Mouse (Mus musculus): ENCODE results near the gene Milr1. TPM values are rescaled to one million over a fixed set of nuclear protein-coding genes. Genes with fewer than 3 reads are reported as not detected.

The Milr1 gene
- polyA plus RNA-seq, 1 experiment from 2014 or later: 2.0 TPM

DNA sequence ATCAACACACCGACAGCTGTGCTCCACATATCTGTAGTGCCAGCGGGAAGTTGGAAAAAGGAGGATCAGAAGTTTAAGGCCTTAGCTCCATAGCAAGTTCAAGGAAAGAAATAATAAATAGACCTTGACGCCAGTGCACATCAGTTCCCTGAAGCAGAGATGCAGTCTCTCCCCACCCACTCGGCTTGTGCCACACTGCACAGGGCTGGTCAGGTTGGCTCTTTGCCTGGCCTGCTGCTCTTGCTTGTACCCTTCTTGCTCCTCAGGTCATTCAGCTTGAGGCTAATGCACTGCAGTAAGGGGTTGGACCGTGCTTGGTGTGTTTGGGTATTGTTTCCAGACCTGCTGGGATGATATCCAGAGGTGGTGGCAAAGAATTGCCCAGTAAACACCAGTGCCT, 9.5 kb downstream of the Milr1 start:
- 97% methylated on average over 5 of the region's 5 CpGs for WGBS
- Histone ChIP-seq H3K9me3 (ENCODE audit: control insufficient read depth, low read length) (no peaks in the 10 kb centered on the region), H3K4me3 (ENCODE audit: low read depth, low read length) (no peak overlapping the region), H3K36me3 (ENCODE audit: control insufficient read depth, insufficient read depth, low read length) (no peaks in the 10 kb centered on the region), H3K4me2 (replicated peaks; ENCODE audit: low read depth, low read length) (no peak overlapping the region), H3K27me3 (ENCODE audit: control insufficient read depth, insufficient read depth, low read length) (no peaks in the 10 kb centered on the region), H3K4me1 (replicated peaks; ENCODE audit: control insufficient read depth, insufficient read depth, low read length) (no peaks in the 10 kb centered on the region), H3K9ac (ENCODE audit: low read depth, low read length) (no peak overlapping the region), H3K27ac (ENCODE audit: low read depth, low read length) (no peak overlapping the region)
- ATAC-seq (ENCODE audit: low FRiP score): no peak
- no peak for DNase-seq (ENCODE audit: low spot score)

GRCm38 (mm10) chr11:106762139-106762799, 11.2 kb downstream of the Milr1 start:
- DNase-seq (ENCODE audit: low spot score) (no peak), ATAC-seq (ENCODE audit: low FRiP score) (no peak)
- no peaks in the 10 kb centered on the region for H3K9me3 ChIP-seq (ENCODE audit: control insufficient read depth, low read length)
- no peaks in the 10 kb centered on the region for H3K27me3 ChIP-seq (ENCODE audit: control insufficient read depth, insufficient read depth, low read length)
- 43% methylated on average over 5 of the region's 5 CpGs for WGBS
- H3K9ac ChIP-seq (ENCODE audit: low read depth, low read length): no peak overlapping the region
- H3K27ac ChIP-seq (ENCODE audit: low read depth, low read length): peak overlapping the region; percentile 37; the same call in 1 of the 2 replicates
- H3K4me2 ChIP-seq (replicated peaks; ENCODE audit: low read depth, low read length): no peak overlapping the region
- no peaks in the 10 kb centered on the region for H3K4me1 ChIP-seq (replicated peaks; ENCODE audit: control insufficient read depth, insufficient read depth, low read length)
- no peaks in the 10 kb centered on the region for H3K36me3 ChIP-seq (ENCODE audit: control insufficient read depth, insufficient read depth, low read length)
- no peak overlapping the region for H3K4me3 ChIP-seq (ENCODE audit: low read depth, low read length)

GRCm38 (mm10) chr11:106762800-106763185, 11.8 kb downstream of the Milr1 start:
- 76% methylated on average over 9 of the region's 9 CpGs for WGBS
- no peaks in the 10 kb centered on the region for H3K9me3 ChIP-seq (ENCODE audit: control insufficient read depth, low read length)
- H3K36me3 ChIP-seq (ENCODE audit: control insufficient read depth, insufficient read depth, low read length): no peaks in the 10 kb centered on the region; the same call in 1 of the 2 replicates
- H3K4me1 ChIP-seq (replicated peaks; ENCODE audit: control insufficient read depth, insufficient read depth, low read length): no peaks in the 10 kb centered on the region
- H3K9ac ChIP-seq (ENCODE audit: low read depth, low read length): no peak overlapping the region
- DNase-seq (ENCODE audit: low spot score): no peak
- no peak overlapping the region for H3K4me3 ChIP-seq (ENCODE audit: low read depth, low read length)
- 0 out of 2 replicates have a peak overlapping the region, but pooled peaks have one; percentile 14 for H3K27ac ChIP-seq (ENCODE audit: low read depth, low read length)
- no peaks in the 10 kb centered on the region for H3K27me3 ChIP-seq (ENCODE audit: control insufficient read depth, insufficient read depth, low read length)
- no peak overlapping the region for H3K4me2 ChIP-seq (replicated peaks; ENCODE audit: low read depth, low read length)
- ATAC-seq (ENCODE audit: low FRiP score): no peak

- ATAC-seq (ENCODE audit: low FRiP score): no peak
- 93% methylated on average over 4 of the region's 4 CpGs for WGBS
- peaks cover 6% of the 10 kb centered on the region for H3K36me3 ChIP-seq (ENCODE audit: control insufficient read depth, insufficient read depth, low read length)
Measured at GRCm38 (mm10) chr11:106766611-106767162, 15.7 kb downstream of the Milr1 start.

GRCm38 (mm10) chr11:106767516-106767915, 16.5 kb downstream of the Milr1 start:
- Histone ChIP-seq H3K4me3 (ENCODE audit: low read depth, low read length) (no peak overlapping the region), H3K9ac (ENCODE audit: low read depth, low read length) (no peak overlapping the region), H3K9me3 (ENCODE audit: control insufficient read depth, low read length) (no peaks in the 10 kb centered on the region), H3K27ac (ENCODE audit: low read depth, low read length) (no peak overlapping the region), H3K4me2 (replicated peaks; ENCODE audit: low read depth, low read length) (no peak overlapping the region), H3K27me3 (ENCODE audit: control insufficient read depth, insufficient read depth, low read length) (no peaks in the 10 kb centered on the region), H3K4me1 (replicated peaks; ENCODE audit: control insufficient read depth, insufficient read depth, low read length) (no peaks in the 10 kb centered on the region), H3K36me3 (ENCODE audit: control insufficient read depth, insufficient read depth, low read length) (peaks cover 6% of the 10 kb centered on the region)
- WGBS: 91% methylated on average over 4 of the region's 4 CpGs
- no peak for DNase-seq (ENCODE audit: low spot score)
- no peak for ATAC-seq (ENCODE audit: low FRiP score)

More at GRCm38 (mm10) chr11:106766611-106767162, 15.7 kb downstream of the Milr1 start:
- no peaks in the 10 kb centered on the region for H3K9me3 ChIP-seq (ENCODE audit: control insufficient read depth, low read length)
- no peak overlapping the region for H3K27ac ChIP-seq (ENCODE audit: low read depth, low read length)
- H3K9ac ChIP-seq (ENCODE audit: low read depth, low read length): no peak overlapping the region
- no peaks in the 10 kb centered on the region for H3K27me3 ChIP-seq (ENCODE audit: control insufficient read depth, insufficient read depth, low read length)
- H3K4me1 ChIP-seq (replicated peaks; ENCODE audit: control insufficient read depth, insufficient read depth, low read length): no peaks in the 10 kb centered on the region
- H3K4me3 ChIP-seq (ENCODE audit: low read depth, low read length): no peak overlapping the region
- no peak overlapping the region for H3K4me2 ChIP-seq (replicated peaks; ENCODE audit: low read depth, low read length)
- DNase-seq (ENCODE audit: low spot score): no peak

DNA sequence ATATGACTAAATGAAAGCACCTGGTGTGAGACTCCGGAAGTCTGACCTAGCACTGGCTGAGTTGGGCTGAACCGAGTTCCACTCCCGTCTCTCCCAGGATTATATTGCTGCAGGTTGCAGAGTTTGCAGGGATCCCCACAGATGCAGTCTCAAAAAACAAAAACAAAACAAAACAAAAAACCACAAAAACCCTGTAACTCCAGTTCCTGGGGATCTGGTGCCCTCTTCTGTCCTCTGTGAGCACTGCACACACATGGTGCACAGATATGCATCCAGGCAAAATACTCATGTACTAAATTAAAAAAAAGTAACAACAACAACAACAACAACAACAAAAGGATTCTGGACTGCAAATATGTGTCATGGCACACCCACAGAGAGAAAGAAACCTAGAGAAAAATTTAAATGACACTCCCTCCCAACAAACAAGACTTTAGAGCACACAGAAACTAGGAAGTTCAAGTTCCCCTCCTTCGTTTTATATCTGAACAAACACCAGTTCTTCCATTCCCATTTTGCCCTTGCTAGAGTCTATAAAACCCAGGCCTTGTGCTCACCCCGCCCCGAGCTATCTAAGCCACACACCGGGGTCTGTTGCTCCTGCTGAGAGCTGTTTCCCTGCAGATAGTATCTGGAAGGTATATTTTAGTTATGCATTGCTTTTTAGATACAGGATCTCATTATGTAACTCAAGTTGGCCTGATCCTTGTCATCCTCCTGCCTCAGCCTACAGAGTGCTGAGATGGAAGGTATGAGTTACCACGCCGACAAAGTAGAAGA, 19.4 kb downstream of the Milr1 start:
- ATAC-seq (ENCODE audit: low FRiP score) (no peak), DNase-seq (ENCODE audit: low spot score) (no peak)
- Histone ChIP-seq H3K9ac (ENCODE audit: low read depth, low read length) (no peak overlapping the region), H3K36me3 (ENCODE audit: control insufficient read depth, insufficient read depth, low read length) (peaks cover 11% of the 10 kb centered on the region), H3K4me2 (replicated peaks; ENCODE audit: low read depth, low read length) (no peak overlapping the region), H3K4me3 (ENCODE audit: low read depth, low read length) (no peak overlapping the region), H3K9me3 (ENCODE audit: control insufficient read depth, low read length) (no peaks in the 10 kb centered on the region), H3K4me1 (replicated peaks; ENCODE audit: control insufficient read depth, insufficient read depth, low read length) (no peaks in the 10 kb centered on the region), H3K27me3 (ENCODE audit: control insufficient read depth, insufficient read depth, low read length) (no peaks in the 10 kb centered on the region), H3K27ac (ENCODE audit: low read depth, low read length) (no peak overlapping the region)
- 95% methylated on average over 9 of the region's 9 CpGs for WGBS

- H3K4me2 ChIP-seq (replicated peaks; ENCODE audit: low read depth, low read length): no peak overlapping the region
- H3K27ac ChIP-seq (ENCODE audit: low read depth, low read length): no peak overlapping the region
- DNase-seq (ENCODE audit: low spot score) (no peak), ATAC-seq (ENCODE audit: low FRiP score) (no peak)
- H3K27me3 ChIP-seq (ENCODE audit: control insufficient read depth, insufficient read depth, low read length): no peaks in the 10 kb centered on the region
- no peak overlapping the region for H3K9ac ChIP-seq (ENCODE audit: low read depth, low read length)
- H3K36me3 ChIP-seq (ENCODE audit: control insufficient read depth, insufficient read depth, low read length): peaks cover 15% of the 10 kb centered on the region; the same call in 1 of the 2 replicates
- no peak overlapping the region for H3K4me3 ChIP-seq (ENCODE audit: low read depth, low read length)
- H3K9me3 ChIP-seq (ENCODE audit: control insufficient read depth, low read length): no peaks in the 10 kb centered on the region
- 95% methylated on average over 9 of the region's 9 CpGs for WGBS
- H3K4me1 ChIP-seq (replicated peaks; ENCODE audit: control insufficient read depth, insufficient read depth, low read length): no peaks in the 10 kb centered on the region
Measured at GRCm38 (mm10) chr11:106773061-106773460, 22.0 kb downstream of the Milr1 start.

- no peak overlapping the region for H3K9ac ChIP-seq (ENCODE audit: low read depth, low read length)
- no peak overlapping the region for H3K4me3 ChIP-seq (ENCODE audit: low read depth, low read length)
- DNase-seq (ENCODE audit: low spot score) (no peak), ATAC-seq (ENCODE audit: low FRiP score) (no peak)
- H3K4me2 ChIP-seq (replicated peaks; ENCODE audit: low read depth, low read length): no peak overlapping the region
- H3K9me3 ChIP-seq (ENCODE audit: control insufficient read depth, low read length): no peaks in the 10 kb centered on the region
- H3K27ac ChIP-seq (ENCODE audit: low read depth, low read length): no peak overlapping the region
- no peaks in the 10 kb centered on the region for H3K4me1 ChIP-seq (replicated peaks; ENCODE audit: control insufficient read depth, insufficient read depth, low read length)
- peaks cover 9% of the 10 kb centered on the region; the same call in 1 of the 2 replicates for H3K36me3 ChIP-seq (ENCODE audit: control insufficient read depth, insufficient read depth, low read length)
- WGBS: 96% methylated on average over 4 of the region's 4 CpGs
- no peaks in the 10 kb centered on the region for H3K27me3 ChIP-seq (ENCODE audit: control insufficient read depth, insufficient read depth, low read length)
Measured at GRCm38 (mm10) chr11:106776960-106777359, 25.9 kb downstream of the Milr1 start.

Measured in hindbrain, embryonic 11.5 days (tissue).